ENCODE assay signal across 7 mouse cellular contexts in the genomic region with DNA sequence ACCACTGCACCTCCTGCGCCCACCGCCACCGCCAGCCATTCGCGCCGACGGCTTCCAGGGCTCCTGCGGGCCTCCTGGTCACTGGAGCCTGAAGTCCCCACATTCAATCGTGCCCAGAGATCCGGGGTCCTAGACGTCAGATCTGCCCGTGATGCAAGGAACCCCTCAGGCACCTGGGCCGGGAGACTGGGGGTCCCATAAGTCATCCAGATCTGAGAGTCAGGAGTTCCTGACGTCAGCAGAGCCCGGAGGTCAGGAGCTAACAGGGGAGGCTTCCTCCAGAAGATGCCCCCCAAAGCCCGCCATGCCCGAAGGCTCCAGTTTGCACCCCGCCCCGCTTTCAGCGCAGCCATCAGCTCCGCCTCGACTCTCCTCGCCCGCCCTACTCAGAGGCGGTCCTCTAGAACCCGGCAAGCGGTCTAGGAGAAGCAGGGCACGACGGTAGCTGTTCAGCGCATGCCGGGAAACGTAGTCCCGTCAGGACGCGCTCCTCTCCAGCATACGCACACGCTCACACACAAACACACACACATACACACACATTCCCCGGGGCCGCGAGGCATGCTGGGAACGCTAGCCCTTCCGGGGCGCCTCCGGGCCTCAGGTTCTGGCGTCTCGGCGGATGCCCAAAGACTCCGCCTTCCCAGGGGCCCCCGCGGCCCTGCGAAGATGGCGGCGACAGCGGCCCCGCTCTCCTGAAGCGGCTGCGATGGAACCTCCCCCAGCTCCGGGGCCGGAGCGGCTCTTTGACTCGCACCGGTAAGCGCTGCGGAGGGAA. TPM values are rescaled to one million over a fixed set of nuclear protein-coding genes. Genes with fewer than 3 reads are reported as not detected.
DNase-seq lines count a peak whose midpoint lies in the region; ATAC-seq lines count a peak whose summit lies in the region.

Gene Aup1, plus strand, starts transcription at position 448 of the 778 bp plus-strand sequence.

- H3K27ac ChIP-seq in intestine, embryonic 16.5 days (ENCODE audit: low read length) = peak within 1 kb of the TSS; percentile 85
- peak within 1 kb of the TSS; percentile 80 for H3K27ac ChIP-seq in midbrain, embryonic 11.5 days (ENCODE audit: low read depth, low read length)

- WGBS in intestine, embryonic 16.5 days = under 1% methylated on average over 64 of the region's 64 CpGs
- WGBS in midbrain, embryonic 11.5 days = under 1% methylated on average over 57 of the region's 64 CpGs

- H3K9ac ChIP-seq in intestine, embryonic 16.5 days (ENCODE audit: low read depth, low read length) = peak within 1 kb of the TSS; percentile 94
- peak within 1 kb of the TSS; percentile 93 for H3K9ac ChIP-seq in midbrain, embryonic 11.5 days (ENCODE audit: low read length)

- H3K4me1 ChIP-seq in intestine, embryonic 16.5 days (ENCODE audit: control insufficient read depth, insufficient read depth, low read length) = peaks cover 38% of the 10 kb centered on the region
- H3K4me1 ChIP-seq in midbrain, embryonic 11.5 days (ENCODE audit: control insufficient read depth, insufficient read depth, low read length) = peaks cover 21% of the 10 kb centered on the region

- intact Hi-C loops in left cerebral cortex, postnatal 36 days (cut with DNase I) = loop anchor here (1.0 to 2.0 kb wide), 3 partner anchors 24 to 58 kb away; partner anchors contain the start of genes Ccdc142 and Gm42688

- DNase-seq in adrenal gland, adult 8-10 months = peak; percentile 97
- DNase-seq in embryo, embryonic 9.5 days (ENCODE audit: extremely low spot score) = peak; percentile 99
- DNase-seq in gastrocnemius, postnatal 4 days (ENCODE audit: low spot score in 2 of 2) = peak; percentile 91 to 95
- DNase-seq in left cerebral cortex, postnatal 36 days (ENCODE audit: low spot score in 2 of 2) = peak; percentile 98 to 99
- DNase-seq in midbrain, embryonic 11.5 days (ENCODE audit: low spot score, missing footprints) = peak; percentile 100
- DNase-seq in skeletal muscle tissue, adult 2 months (ENCODE audit: low read depth, low spot score) = peak; percentile 99

- H3K9me3 ChIP-seq in intestine, embryonic 16.5 days (ENCODE audit: control insufficient read depth, low read length) = no peaks in the 10 kb centered on the region
- H3K9me3 ChIP-seq in midbrain, embryonic 11.5 days (ENCODE audit: control insufficient read depth, low read length) = no peaks in the 10 kb centered on the region

- peaks cover 18% of the 10 kb centered on the region; the same call in 1 of the 2 replicates for H3K36me3 ChIP-seq in intestine, embryonic 16.5 days (ENCODE audit: control insufficient read depth, insufficient read depth, low read length)
- H3K36me3 ChIP-seq in midbrain, embryonic 11.5 days (ENCODE audit: control insufficient read depth, insufficient read depth, low read length) = peaks cover 5% of the 10 kb centered on the region; the same call in 1 of the 2 replicates

- ATAC-seq in intestine, embryonic 16.5 days = peak; percentile 94
- ATAC-seq in midbrain, embryonic 11.5 days (ENCODE audit: low FRiP score) = peak; percentile 96

- H3K27me3 ChIP-seq in intestine, embryonic 16.5 days (replicated peaks; ENCODE audit: control insufficient read depth, insufficient read depth, low read length) = no peaks in the 10 kb centered on the region
- H3K27me3 ChIP-seq in midbrain, embryonic 11.5 days (ENCODE audit: control insufficient read depth, insufficient read depth, low read length) = no peaks in the 10 kb centered on the region

- peak within 1 kb of the TSS; percentile 99 for H3K4me3 ChIP-seq in intestine, embryonic 16.5 days (ENCODE audit: low read length)
- peak within 1 kb of the TSS; percentile 97 for H3K4me3 ChIP-seq in midbrain, embryonic 11.5 days (ENCODE audit: low read depth, low read length)

- peak within 1 kb of the TSS; percentile 95 for H3K4me2 ChIP-seq in intestine, embryonic 16.5 days (ENCODE audit: low read depth, low read length)
- peak within 1 kb of the TSS; percentile 97 for H3K4me2 ChIP-seq in midbrain, embryonic 11.5 days

RNA-seq across cellular contexts. Expression of gene Aup1, which starts in this region (rescaled TPM):
- total RNA-seq in adrenal gland, adult 8-10 months (2022) = 100 to 1,000 TPM; 184 to 207 (median 192) TPM
- total RNA-seq in gastrocnemius, postnatal 4 days (2021) = 10 to 100 TPM; 75.5 to 86.3 TPM
- polyA plus RNA-seq in intestine, embryonic 16.5 days (2015; fragmentation: Nextera tagmentation; extraction: Ambion mirVana) = 258 and 265 TPM in 2 replicates
- 100 to 1,000 TPM; 112 to 131 TPM for total RNA-seq in left cerebral cortex, postnatal 36 days (2021)
- polyA plus RNA-seq in midbrain, embryonic 11.5 days (2014; fragmentation: Nextera tagmentation; extraction: Ambion mirVana) = 109 and 111 TPM in 2 replicates

Comparison
In these comparisons a context has a peak if more than half of its experiments do, and no peak if none do; other contexts are left out.
1. Peak in every context shown above with its lines: DNase-seq, ATAC-seq, H3K4me3 ChIP-seq and H3K27ac ChIP-seq.